Mouse (Mus musculus): ENCODE measurements at regions not wholly inside any gene's neighbourhood (a gene's known extent, or its start where the extent isn't known, plus 50 kb on each side); places are given as distances from the start of the nearest gene placed in this dataset.

DNA sequence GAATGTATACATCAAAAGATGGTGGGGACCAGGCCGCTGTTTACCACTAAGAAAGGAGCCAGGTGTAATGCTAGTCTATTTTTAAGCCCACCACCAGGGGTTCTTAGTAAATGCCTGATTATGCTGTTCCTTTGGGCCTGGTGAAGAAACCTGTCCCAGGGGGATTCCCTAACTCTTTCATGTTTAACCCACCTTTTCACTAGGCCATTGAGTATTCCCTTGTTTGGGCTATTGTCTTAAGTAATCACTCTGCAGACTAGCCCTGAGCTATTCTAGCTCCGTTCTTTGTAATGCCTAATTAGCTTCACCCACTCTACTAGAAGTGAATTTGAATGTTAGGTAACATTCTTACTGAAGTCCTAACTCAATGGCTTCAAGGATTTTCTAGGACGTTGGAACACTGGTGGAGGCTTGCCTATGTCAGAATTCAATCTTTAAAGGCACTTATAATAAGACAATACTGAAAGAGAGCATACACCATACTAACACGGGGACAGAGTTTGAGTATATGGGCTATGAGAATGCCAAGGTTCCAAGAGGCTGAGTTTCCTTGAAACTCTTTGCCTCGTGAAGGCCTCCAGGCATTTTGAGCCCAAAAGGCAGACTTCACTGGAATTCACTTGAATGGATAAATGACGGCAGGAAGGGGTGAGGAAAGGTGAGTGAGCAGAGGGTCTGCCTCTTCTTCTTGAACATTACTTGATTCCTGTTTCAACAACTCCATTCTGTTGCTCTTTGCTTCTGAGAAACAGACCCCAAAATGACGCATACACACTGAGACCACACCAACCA is 312.7 kb upstream of the Irx4 start:
- DNase-seq: no peak

DNA sequence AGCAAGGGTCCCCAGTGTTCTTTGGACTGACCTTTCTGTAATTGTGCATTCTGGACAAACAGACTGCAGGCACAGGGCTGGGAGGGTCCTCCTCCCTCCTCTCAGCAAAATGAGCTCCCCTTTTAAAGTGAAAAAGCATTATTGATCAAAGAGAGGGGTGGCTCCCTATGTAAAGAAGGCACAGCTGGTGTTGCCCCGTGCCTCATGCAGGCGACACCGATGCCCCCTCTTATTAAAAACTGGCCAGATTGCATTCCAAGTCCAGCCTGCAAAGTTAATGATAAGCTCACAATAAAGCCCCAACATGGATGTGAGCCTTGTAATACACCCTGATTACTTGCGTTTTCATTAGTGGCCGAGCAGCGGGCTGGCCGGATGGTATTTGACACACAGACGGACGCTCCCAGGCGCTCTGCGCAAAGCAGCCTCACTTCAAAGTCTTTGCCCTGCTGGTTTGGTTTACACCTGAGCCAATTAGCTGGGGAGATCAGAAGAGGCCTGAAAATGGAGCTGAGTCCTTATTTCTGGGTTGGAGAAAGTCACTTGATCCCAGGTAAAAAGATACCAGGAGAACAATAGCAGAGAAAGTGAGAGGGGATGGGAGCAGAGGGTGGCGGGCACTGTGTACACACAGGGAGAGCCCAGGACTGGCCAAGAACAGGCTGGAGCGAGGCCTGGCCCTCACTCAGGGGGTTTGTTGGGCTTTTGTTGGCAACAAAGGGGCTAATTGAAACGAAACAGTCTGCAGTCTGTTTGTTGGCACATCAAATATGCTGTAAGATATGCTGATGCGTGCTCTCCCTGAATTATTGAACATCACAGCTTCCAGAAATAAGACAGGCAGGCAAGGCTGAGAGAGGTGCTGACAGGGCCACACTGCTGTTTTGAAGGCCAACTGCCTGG is 301.4 kb upstream of the Irx4 start:
- no peak for DNase-seq

DNA sequence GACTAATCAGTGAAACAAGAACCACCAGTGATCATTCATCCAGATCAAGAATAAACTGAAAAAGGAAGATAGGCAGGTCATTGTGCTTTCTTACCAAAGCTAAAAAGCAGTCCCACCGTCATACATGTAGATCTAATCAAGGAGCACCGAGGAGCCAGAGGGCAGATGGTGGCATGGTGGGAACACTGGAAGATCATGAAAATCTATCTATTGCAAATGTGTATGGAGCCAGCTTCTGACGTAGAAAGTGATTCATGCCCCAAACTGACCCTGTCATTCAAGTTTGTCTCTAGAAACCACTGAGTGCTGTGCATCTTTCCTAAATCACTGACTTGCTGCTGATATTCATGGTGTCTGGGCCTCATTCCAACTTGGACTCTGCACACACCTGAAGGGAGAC is 299.0 kb upstream of the Irx4 start:
- DNase-seq: no peak

DNA sequence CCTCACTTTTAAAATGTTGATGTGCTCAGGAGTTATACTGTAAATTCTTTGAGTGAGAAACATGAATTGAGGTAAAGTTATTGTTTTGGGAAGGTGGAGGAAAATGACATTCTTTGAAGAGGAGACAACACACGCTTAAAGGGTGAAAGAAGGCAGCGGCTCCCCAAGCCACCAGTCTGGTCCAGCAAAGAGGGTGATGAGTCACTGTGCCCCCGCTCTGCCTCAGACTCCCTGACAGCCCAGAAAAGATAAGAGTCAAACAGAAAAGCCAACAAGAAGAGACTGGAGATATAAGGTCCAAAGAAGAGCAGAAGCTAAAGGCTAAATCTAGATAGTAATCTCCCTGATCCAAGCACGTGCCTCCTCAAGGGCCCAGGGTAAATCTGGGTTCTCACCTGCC is 288.1 kb upstream of the Irx4 start:
- DNase-seq: no peak

DNA sequence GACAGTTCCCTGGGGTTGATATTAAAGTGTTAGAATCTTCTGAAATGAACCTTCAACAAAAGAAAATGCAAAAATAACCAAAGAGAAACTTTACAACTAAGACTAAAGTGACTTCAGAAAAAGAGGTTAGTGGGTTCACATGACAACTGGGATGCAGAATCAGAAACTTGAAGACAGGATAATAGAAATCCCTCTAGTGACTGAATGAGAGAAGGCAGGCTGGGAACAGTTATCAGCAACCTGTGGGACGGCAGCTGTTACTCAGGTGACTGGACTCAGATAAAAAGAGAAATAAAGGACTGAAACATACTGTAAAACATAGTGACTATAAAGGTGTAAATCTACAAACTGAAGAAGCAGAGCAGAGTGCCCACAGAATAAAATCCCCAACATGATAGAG is 287.4 kb upstream of the Irx4 start:
- no peak for DNase-seq

DNA sequence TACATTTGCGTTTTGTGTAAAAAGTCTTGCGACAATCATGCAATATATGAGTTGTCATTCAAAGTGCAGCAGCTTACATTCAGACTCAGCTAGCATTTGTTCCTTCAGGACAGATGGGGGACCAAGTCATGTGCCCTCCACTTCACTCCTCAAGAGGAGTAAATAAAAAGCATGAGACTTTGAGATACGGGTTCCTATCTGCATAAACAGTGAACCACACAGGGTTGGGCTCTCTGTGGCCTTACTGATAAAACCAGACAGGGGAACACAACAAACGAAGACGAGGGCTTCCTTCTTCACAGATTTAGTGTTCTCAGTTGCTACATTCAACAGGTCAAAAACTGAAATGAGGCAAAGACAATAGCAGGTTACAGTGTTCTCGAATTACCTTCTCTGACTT is 283.1 kb upstream of the Irx4 start:
- no peak for DNase-seq

DNA sequence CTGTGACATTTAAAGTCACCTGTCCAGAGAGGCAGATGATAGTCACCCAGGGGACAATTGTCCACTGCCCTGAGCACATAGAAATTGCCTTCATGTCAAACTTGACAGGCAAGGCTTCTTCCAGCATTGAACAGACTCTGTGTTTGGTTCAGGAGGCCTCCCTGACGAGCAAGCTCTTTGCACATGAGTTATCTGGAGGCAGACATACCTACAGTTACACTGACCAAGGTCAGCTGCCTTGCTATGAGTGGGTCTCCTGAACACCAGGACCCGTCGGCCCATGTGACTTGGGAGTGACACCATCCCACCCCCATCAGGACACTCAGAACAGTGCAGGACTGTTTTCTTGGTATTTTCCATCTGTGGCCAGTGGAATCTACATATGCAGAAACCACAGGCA is 282.3 kb upstream of the Irx4 start:
- DNase-seq: no peak

DNA sequence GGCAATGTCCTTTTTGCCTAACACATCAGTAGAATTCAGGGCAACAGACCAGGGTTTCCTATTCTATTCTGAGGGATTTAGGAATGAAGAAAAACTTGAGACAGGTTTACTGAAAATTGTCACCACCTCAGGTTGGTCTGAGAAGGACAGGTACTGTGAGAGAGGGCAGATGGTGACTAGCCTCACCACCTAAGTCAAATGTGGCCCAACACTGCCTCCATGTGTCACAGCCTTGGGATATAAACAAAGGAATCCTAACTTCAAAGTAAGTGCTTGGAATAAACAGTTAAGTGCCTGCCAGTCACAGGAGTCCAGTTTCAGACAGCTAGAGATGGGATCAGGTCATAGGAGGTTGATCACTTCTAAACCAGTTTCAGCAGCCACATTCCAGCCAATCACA is 281.3 kb upstream of the Irx4 start:
- no peak for DNase-seq

DNA sequence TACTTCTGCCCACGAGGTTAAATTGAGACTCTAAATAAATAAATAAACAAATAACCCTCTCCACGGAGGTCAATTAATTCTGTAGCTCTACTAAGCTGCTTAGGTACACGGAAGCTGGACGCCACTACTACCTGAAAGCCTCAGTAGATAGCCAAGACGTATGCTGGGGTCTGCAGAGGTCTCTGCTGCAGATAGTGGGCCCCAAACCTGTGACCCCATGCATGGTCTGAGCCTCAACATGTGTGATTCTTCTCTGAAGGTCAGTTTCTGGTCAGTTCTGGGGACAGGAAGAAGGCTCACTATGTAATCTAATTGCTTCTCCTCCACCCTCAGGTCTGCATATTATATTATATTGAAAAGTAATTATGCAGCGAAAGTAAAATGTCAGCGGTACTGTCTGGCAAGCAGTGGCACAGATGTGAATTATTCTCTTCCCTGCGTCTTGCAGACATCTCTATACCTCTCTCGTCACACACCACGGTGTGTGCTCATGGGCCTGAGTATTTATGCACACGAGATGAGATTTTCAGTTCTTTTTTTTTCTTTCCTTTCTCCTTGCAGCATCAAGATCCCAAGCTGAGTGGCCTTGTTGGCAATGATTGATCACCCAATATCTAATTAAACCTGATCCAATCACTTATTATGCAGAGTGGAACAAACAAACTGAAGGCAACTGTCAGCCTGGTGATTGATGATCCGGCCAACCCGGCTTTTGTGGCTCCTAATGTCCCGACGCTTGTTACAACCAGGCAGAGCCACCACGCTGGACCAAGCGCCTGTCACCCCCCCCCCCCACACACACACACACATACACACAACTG is 267.5 kb upstream of the Irx4 start:
- DNase-seq: no peak

DNA sequence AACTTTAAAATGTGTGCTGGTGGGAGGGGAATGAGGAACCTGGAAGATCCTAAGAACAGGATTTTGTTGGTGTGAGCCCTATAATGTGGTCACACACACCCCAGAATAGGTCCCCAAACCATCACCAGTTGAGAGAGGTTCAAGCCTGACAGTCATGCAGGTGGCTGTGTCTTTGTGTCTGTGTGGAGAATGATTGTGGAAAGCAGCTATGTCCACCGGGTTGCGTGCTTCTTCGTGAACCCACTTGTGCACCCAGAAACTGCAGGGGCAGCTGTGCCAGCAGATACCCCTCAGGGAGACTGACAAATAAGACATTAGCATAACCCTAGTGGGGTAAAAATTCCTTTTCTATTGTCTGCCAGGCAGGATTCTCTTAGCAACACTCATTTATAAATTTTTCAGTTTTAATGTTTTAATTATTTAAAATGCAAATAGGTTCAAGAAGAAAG is 266.8 kb upstream of the Irx4 start:
- DNase-seq: no peak

DNA sequence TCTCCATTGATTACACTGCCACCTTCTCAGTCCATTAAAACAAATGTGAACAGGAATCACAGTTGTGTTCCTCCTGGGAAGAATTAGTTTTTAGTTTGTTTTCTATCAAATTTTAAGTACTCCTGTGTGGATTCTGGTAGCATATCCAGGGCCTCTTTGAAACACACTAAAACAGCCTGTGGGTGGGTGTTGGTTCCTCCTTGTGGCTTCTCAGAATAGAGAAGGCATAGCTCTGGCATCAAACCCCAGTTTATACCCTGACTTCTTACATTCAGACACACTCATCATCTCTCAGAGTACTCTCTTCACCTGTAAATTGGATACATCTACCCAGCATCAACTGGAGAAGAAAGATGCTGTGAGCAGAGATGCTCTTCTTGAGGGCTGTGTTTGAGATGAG is 265.7 kb upstream of the Irx4 start:
- no peak for DNase-seq

DNA sequence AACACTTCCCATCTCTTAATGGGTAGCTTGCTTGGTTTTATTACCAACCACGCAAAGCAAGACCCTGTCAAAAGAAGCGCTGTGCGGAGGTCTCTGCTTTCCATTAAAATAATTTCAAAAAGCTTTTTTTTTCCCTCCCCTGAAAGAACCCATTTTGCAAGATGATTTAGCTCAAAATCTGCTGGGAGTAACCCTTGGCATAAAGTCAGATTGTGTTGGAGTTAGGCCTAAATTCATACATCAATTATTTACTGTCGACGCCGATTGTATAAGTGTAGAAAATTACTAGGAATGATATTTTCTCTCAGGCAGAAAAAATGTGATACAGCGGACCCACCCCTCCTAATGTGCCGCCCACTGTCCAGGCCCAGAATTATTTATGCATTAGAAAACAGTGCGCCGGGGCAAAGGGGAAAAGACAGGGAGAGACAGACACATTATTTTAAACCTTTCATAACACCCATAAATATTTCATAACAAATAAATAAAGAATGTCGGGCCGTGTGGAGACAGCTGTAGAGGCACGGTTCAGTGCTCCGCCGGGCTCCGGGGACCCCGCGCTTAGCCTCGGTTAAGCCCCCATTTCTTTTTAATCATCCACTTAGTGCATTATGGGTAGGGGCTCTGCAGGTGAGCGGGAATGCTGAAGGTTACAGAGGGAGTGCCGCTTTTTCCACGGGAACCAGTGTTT is 251.3 kb upstream of the Irx4 start:
- no peak for DNase-seq

DNA sequence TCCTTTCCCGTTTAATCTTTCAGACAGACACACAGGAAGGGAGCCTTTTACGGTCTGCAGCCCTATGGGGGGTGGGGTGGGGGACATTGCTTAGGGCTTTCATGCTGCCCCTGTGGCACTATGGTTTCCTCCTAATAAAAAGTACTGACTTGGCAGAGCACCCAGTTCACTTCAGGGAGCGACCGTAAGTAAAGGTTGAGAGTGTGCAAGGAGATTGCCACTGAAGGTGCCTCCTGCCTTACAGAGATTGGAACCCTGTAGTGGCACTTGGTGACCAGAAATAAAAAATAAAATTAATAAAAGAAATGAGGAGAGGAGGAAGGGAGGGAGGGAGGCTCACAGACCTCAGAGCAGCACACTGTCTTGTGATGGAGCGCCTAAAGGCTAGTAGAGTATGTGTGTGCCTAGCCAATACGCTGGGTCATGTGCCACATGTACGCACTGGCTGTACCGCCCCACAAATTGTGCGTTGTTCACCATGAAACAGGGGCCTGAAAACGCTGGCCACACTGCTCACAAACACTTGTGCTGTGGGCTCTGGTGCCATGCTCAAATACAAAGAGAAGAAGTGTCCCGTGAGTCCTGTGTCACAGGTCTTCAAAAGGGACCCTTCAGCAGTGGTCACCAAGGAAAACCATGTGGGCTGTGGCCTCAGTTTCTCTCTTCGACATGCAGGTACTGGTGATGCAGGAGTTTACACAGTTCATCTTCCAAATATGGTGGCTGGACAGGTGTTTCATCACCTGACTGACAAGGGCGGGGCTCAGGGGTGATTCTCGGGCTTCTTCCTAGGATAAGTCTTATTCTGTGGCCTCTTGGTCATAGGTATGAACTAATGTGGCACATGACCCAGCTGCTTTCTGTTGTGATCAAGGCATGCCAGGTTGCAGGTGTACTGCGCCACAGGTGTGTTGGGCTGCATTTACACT is 250.5 kb upstream of the Irx4 start:
- DNase-seq: no peak

DNA sequence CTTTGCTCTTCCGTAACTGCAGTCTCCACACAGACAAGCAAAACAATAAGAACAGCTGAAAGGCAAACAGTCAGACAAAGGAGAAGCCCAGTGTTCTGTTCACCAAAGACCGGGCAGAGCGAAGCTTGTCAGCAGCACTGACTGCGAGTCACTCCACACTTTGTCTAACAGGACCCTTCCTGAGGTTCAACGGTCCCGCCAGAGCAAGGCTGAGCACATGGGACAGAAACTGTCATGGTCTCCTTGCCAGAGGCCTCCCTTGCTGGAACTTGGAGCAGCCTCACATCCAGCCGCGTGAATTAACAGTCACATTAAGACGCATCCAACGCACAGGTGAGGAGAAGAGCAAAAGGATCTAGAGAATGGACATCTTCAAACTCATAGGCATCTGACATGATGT is 241.1 kb upstream of the Irx4 start:
- no peak for DNase-seq

DNA sequence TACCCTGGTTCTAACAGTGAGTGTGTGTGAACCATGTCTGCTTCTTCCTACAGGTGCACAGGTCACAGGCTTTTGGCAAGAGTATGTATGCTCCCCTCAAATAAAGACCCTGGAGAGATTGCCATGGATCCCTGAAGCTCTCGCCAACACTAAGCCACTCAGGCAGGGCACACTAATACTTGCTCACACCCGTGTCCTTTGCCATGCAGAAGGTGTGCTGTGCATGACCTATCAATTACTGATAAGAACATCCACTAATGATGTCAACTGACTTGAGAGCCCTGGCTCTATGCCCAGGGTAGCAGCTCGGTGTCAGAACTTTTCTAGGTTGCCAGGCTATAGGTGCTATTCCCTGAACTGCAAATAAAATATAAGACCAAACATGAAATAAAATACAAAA is 229.1 kb upstream of the Irx4 start:
- DNase-seq: no peak

DNA sequence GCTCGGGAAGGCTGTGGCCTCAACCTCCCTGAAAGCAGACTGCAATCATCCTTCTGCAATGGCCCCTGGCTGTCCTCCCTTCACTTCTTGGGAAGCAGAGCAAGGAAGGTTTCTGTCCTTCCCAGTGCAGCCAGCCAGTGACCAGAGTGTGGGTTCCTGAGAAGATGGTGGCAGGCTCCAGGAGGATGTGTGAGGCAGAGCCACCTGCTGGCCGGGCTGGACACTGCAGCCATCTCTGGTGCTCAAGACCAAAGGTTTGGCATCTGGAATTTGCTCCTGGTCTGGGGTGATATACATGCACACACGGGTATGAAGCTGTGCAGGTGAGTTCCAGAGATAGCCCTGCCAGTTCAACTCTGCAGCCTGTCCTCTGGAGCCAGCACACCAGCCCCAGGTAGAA is 227.2 kb upstream of the Irx4 start:
- peak; percentile 51 for DNase-seq

DNA sequence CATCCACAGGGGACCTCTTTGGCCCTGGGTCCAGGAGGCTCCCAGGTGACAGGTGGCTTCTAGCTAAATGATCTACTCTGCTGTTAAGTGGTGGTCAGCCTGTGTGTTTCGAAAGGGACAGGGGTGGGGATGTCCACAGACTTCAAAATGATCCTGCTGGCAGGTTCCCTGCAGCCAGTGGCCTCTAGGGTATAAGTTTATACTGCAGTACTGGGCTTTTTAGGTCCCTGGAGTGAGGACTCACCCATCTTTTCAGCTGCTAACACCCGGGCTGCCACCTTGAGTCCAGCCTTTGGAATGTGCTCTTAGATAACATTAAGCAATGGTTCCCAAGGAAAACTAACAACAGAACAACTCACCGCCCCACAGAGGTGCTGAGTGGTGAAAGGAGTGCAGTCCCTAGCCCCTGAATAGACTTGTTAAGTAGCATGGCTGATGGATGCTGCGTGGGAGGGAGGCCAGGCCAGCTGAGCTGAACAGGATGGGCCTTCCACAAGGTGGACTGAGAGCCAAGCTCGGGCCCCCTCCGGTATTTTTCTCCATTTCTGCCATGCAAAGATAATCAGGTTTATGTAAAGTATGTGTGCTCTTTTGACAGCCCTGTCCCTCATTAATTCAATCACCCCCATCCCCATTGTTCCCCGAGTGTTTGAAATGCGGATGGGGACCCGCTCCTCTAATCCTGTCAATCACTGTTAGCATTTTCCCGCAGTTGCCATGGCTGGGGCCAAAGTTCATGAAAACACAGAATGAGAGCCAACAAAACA is 226.0 kb upstream of the Irx4 start:
- DNase-seq: no peak

DNA sequence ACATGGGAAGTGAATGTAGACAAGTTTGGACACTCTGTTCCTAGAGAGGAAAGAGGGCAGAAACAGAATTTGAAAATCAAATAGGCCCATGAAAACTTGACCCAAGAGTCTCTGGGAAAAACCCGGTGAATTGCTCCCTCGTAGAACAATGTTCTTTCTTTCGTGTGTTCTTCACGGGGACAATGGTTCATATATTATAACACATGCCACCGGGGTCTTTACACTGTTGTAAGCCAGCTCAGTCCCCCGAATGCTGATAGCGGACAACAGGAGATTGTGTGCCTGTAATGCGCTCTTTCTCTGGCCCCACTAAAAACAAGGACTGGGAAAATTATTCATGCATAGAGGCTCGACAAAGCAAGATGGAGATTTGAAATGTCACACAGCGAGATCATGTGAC is 225.4 kb upstream of the Irx4 start:
- DNase-seq: no peak

DNA sequence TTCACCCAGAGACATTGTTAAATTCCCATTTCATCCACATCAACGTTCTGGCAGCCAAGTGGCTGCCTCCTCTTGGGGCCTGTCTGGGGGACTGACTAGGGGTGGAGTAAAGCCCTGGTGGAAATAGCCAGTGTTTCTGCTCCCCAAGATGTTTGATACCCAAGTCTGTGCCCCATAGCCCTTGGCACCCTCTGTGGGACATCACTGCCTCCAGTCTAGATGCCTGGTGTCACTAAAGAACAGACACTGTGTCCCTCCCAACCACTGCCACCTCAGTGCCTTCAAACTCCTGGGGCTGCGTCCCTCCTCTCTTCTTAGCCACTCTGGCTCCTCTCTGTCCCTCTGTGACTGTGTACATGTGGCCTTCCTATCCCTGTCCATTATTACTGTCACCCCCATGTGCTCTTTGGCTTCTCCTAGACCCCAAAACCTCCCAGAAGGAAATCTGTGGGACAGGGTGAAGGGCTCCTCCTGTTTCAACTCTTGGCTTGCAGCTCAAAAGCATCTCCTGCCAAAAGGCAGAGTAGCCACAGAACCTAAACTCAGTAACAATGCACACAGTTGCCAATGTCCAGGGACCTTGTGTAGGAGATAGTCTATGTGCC is 224.8 kb upstream of the Irx4 start:
- no peak for DNase-seq

DNA sequence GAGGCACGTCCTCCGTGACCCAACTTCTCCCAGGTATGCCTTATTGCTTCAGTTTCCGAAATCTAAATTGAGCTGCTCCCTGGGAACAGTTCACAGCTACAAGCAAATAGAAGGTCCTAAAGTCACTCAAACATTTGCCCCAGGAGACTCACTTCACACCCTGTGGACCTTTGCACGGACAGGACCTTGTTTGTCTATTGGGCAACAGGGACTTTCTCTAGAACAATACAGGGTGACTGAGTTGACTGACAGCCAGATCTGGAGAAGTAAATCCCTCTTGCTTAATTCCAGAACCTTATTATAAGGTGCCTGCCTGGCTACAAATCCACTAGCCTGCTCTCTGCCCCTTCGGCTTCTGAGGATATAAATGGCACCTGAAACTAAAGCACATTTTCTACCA is 220.5 kb upstream of the Irx4 start:
- DNase-seq: no peak

All from right cerebral cortex, postnatal 14 days (tissue).